Mouse (Mus musculus) limb, embryonic 15.5 days (tissue): ENCODE results near the gene Rbfox1. TPM values are rescaled to one million over a fixed set of nuclear protein-coding genes. Genes with fewer than 3 reads are reported as not detected.

Experiments used
- ATAC-seq: fragments of 200-750 bp; cut with Nextera tagmentation; 2 replicates; pipeline ENCODE4 v1.8.0; 2017; ENCODE audit warnings: low read depth, moderate TSS enrichment; ENCODE audit not compliant: insufficient number of reproducible peaks, low FRiP score, low TSS enrichment
- H3K27ac ChIP-seq: fragments of 300-500 bp; sonication (generic); 2 replicates; pipeline ENCODE4 v1.5.1; 2015; ENCODE audit warnings: moderate library complexity, mild to moderate bottlenecking, inconsistent platforms
- H3K27me3 ChIP-seq: fragments of 300-500 bp; sonication (generic); 2 replicates; pipeline ENCODE4 v1.6.1; 2015; ENCODE audit warnings: inconsistent platforms
- H3K36me3 ChIP-seq: fragments of 300-500 bp; sonication (generic); 2 replicates; pipeline ENCODE4 v1.6.1; 2015; ENCODE audit warnings: inconsistent platforms
- H3K4me1 ChIP-seq: fragments of 300-500 bp; sonication (generic); 2 replicates; pipeline ENCODE4 v1.6.1; 2015; ENCODE audit warnings: inconsistent platforms
- H3K4me2 ChIP-seq: fragments of 300-500 bp; sonication (generic); 2 replicates; pipeline ENCODE4 v1.6.1; 2015; ENCODE audit warnings: mild to moderate bottlenecking, inconsistent platforms
- H3K4me3 ChIP-seq: fragments of 300-500 bp; sonication (generic); 2 replicates; pipeline ENCODE4 v1.5.1; 2015; ENCODE audit warnings: mild to moderate bottlenecking, inconsistent platforms
- H3K9ac ChIP-seq: fragments of 300-500 bp; sonication (generic); 2 replicates; pipeline ENCODE4 v1.6.1; 2015; ENCODE audit warnings: inconsistent platforms
- H3K9me3 ChIP-seq: fragments of 300-500 bp; sonication (generic); 2 replicates; pipeline ENCODE4 v1.6.1; 2016; ENCODE audit warnings: inconsistent platforms
- WGBS: fragments of 180-500 bp; shearing (Covaris S2); methylation state at CpG from one replicate; pipeline ENCODE4 v1.1.7; 2015; 5-methylcytosine and 5-hydroxymethylcytosine counted together
- polyA plus RNA-seq: library from polyadenylated mRNA; unstranded; fragments of >200 nt; fragmentation: Nextera tagmentation; extraction: Ambion mirVana; gene quantifications from 2 replicates; pipeline ENCODE4 v1.2.1, GENCODE M21; 2015

Rbfox1 gene
- polyA plus RNA-seq, 1 experiment from 2014 or later, result 4.0 TPM

- Histone ChIP-seq H3K27ac (no peak overlapping the region), H3K4me2 (no peak overlapping the region), H3K4me1 (no peaks in the 10 kb centered on the region; the same call in 1 of the 2 replicates), H3K4me3 (no peak overlapping the region), H3K9ac (no peak overlapping the region), H3K36me3 (no peaks in the 10 kb centered on the region), H3K27me3 (no peaks in the 10 kb centered on the region), H3K9me3 (no peaks in the 10 kb centered on the region)
- WGBS, result 6% methylated on average over 5 of the region's 5 CpGs
- no peak for ATAC-seq
Measured at GRCm38 (mm10) chr16:6448250-6448649, 563.1 kb downstream of the Rbfox1 start.

GRCm38 (mm10) chr16:6455349-6455748 lies 570.2 kb downstream of the Rbfox1 start:
- no peak for ATAC-seq
- Histone ChIP-seq H3K4me2 (no peak overlapping the region), H3K9me3 (no peaks in the 10 kb centered on the region), H3K4me1 (no peaks in the 10 kb centered on the region), H3K27ac (no peak overlapping the region), H3K9ac (no peak overlapping the region), H3K27me3 (no peaks in the 10 kb centered on the region), H3K36me3 (no peaks in the 10 kb centered on the region), H3K4me3 (no peak overlapping the region)
- WGBS, result 72% methylated on average over 3 of the region's 3 CpGs

- Histone ChIP-seq H3K36me3 (no peaks in the 10 kb centered on the region), H3K4me3 (no peak overlapping the region), H3K9me3 (no peaks in the 10 kb centered on the region), H3K27me3 (no peaks in the 10 kb centered on the region), H3K4me1 (no peaks in the 10 kb centered on the region), H3K4me2 (no peak overlapping the region), H3K9ac (no peak overlapping the region), H3K27ac (no peak overlapping the region)
- WGBS, result 49% methylated on average over 1 of the region's 1 CpGs
- ATAC-seq, result no peak
Measured at GRCm38 (mm10) chr16:6479094-6479590, 594.0 kb downstream of the Rbfox1 start.

- no peaks in the 10 kb centered on the region for H3K4me1 ChIP-seq
- no peak overlapping the region for H3K9ac ChIP-seq
- no peaks in the 10 kb centered on the region for H3K9me3 ChIP-seq
- no peak for ATAC-seq
- no peak overlapping the region for H3K27ac ChIP-seq
- H3K4me2 ChIP-seq, result no peak overlapping the region
- no peak overlapping the region for H3K4me3 ChIP-seq
- H3K27me3 ChIP-seq, result no peaks in the 10 kb centered on the region
- WGBS, result 27% methylated on average over 3 of the region's 3 CpGs
- no peaks in the 10 kb centered on the region for H3K36me3 ChIP-seq
Measured at GRCm38 (mm10) chr16:6479616-6480410, 594.7 kb downstream of the Rbfox1 start.

GRCm38 (mm10) chr16:6480411-6480728 lies 595.2 kb downstream of the Rbfox1 start:
- H3K4me2 ChIP-seq, result no peak overlapping the region
- no peaks in the 10 kb centered on the region for H3K27me3 ChIP-seq
- H3K36me3 ChIP-seq, result no peaks in the 10 kb centered on the region
- H3K4me3 ChIP-seq, result no peak overlapping the region
- no peaks in the 10 kb centered on the region for H3K9me3 ChIP-seq
- ATAC-seq, result no peak
- 7% methylated on average over 5 of the region's 5 CpGs for WGBS
- no peak overlapping the region for H3K27ac ChIP-seq
- no peak overlapping the region for H3K9ac ChIP-seq
- H3K4me1 ChIP-seq, result no peaks in the 10 kb centered on the region

GRCm38 (mm10) chr16:6483628-6484027 lies 598.5 kb downstream of the Rbfox1 start:
- no peak overlapping the region for H3K4me3 ChIP-seq
- no peaks in the 10 kb centered on the region for H3K36me3 ChIP-seq
- no peak overlapping the region for H3K27ac ChIP-seq
- WGBS, result 73% methylated on average over 8 of the region's 8 CpGs
- H3K9ac ChIP-seq, result no peak overlapping the region
- no peak for ATAC-seq
- no peaks in the 10 kb centered on the region for H3K4me1 ChIP-seq
- H3K9me3 ChIP-seq, result no peaks in the 10 kb centered on the region
- H3K27me3 ChIP-seq, result no peaks in the 10 kb centered on the region
- no peak overlapping the region for H3K4me2 ChIP-seq

GRCm38 (mm10) chr16:6485631-6486030 lies 600.5 kb downstream of the Rbfox1 start:
- no peaks in the 10 kb centered on the region for H3K36me3 ChIP-seq
- H3K4me1 ChIP-seq, result no peaks in the 10 kb centered on the region
- no peak overlapping the region for H3K27ac ChIP-seq
- H3K4me2 ChIP-seq, result no peak overlapping the region
- H3K27me3 ChIP-seq, result no peaks in the 10 kb centered on the region
- no peaks in the 10 kb centered on the region for H3K9me3 ChIP-seq
- H3K4me3 ChIP-seq, result no peak overlapping the region
- 79% methylated on average over 3 of the region's 3 CpGs for WGBS
- H3K9ac ChIP-seq, result no peak overlapping the region
- ATAC-seq, result no peak

- ATAC-seq, result no peak
- WGBS, result 16% methylated on average over 8 of the region's 8 CpGs
- H3K36me3 ChIP-seq, result no peaks in the 10 kb centered on the region
- H3K9ac ChIP-seq, result no peak overlapping the region
- H3K9me3 ChIP-seq, result no peaks in the 10 kb centered on the region
- no peak overlapping the region for H3K27ac ChIP-seq
- no peaks in the 10 kb centered on the region for H3K27me3 ChIP-seq
- no peak overlapping the region for H3K4me3 ChIP-seq
- no peaks in the 10 kb centered on the region for H3K4me1 ChIP-seq
- no peak overlapping the region for H3K4me2 ChIP-seq
Measured at GRCm38 (mm10) chr16:6502219-6502618, 617.1 kb downstream of the Rbfox1 start.

- Histone ChIP-seq H3K4me1 (no peaks in the 10 kb centered on the region), H3K27me3 (no peaks in the 10 kb centered on the region), H3K9ac (no peak overlapping the region), H3K9me3 (no peaks in the 10 kb centered on the region), H3K4me2 (no peak overlapping the region), H3K36me3 (no peaks in the 10 kb centered on the region), H3K27ac (no peak overlapping the region), H3K4me3 (no peak overlapping the region)
- ATAC-seq, result no peak
- 64% methylated on average over 5 of the region's 5 CpGs for WGBS
Measured at GRCm38 (mm10) chr16:6503573-6504331, 618.6 kb downstream of the Rbfox1 start.

- Histone ChIP-seq H3K9ac (no peak overlapping the region), H3K4me1 (no peaks in the 10 kb centered on the region), H3K4me3 (no peak overlapping the region), H3K27ac (no peak overlapping the region), H3K9me3 (no peaks in the 10 kb centered on the region), H3K36me3 (no peaks in the 10 kb centered on the region), H3K4me2 (no peak overlapping the region), H3K27me3 (no peaks in the 10 kb centered on the region)
- WGBS, result 61% methylated on average over 5 of the region's 5 CpGs
- no peak for ATAC-seq
Measured at GRCm38 (mm10) chr16:6508924-6509323, 623.8 kb downstream of the Rbfox1 start.

GRCm38 (mm10) chr16:6519474-6519873 lies 634.3 kb downstream of the Rbfox1 start:
- H3K36me3 ChIP-seq, result no peaks in the 10 kb centered on the region
- H3K4me3 ChIP-seq, result no peak overlapping the region
- 69% methylated on average over 3 of the region's 3 CpGs for WGBS
- no peak overlapping the region for H3K27ac ChIP-seq
- H3K4me2 ChIP-seq, result no peak overlapping the region
- no peak for ATAC-seq
- no peaks in the 10 kb centered on the region for H3K4me1 ChIP-seq
- no peaks in the 10 kb centered on the region for H3K27me3 ChIP-seq
- H3K9ac ChIP-seq, result no peak overlapping the region
- no peaks in the 10 kb centered on the region for H3K9me3 ChIP-seq

GRCm38 (mm10) chr16:6525507-6526170 lies 640.5 kb downstream of the Rbfox1 start:
- Histone ChIP-seq H3K9me3 (no peaks in the 10 kb centered on the region), H3K27ac (no peak overlapping the region), H3K4me2 (no peak overlapping the region), H3K4me1 (no peaks in the 10 kb centered on the region), H3K9ac (no peak overlapping the region), H3K36me3 (no peaks in the 10 kb centered on the region), H3K4me3 (no peak overlapping the region), H3K27me3 (no peaks in the 10 kb centered on the region)
- ATAC-seq, result no peak
- WGBS, result 62% methylated on average over 3 of the region's 3 CpGs
